Mouse (Mus musculus): ENCODE data around the gene Fndc11.

Fndc11 gene

DNA sequence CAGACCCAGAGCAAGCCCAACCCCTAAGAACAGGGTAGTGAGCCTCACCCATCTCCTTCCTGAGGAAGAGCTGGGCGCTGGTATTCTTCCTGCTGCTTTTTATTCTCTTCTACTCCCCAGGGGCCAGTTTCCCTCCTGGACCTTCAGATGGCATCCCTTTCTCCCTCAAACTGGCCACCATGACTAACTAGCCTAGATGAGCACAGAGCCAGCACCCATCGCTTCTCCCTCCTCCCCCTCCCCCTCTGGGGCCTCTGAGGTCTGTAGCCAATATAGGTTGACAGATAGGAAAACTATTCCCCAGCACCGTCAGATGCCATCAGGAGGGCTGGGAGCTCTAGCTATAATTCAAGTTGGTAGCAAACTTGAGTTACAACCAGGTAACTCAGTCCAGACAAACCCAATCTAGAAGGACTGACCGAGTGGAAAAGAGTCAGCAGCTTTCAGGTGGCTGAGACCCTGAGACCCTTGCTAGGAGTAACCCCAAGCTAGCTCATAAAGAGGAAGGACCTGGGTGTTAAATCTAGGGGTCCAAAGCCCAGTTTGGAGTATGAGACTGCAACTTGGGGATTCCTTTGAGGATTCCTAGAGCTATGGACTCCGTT is 830 bp upstream of the Fndc11 start:
- no peak for DNase-seq (ENCODE audit: low read depth)

GRCm38 (mm10) chr2:181220361-181220760 is 548 bp downstream of the Fndc11 start:
- DNase-seq (ENCODE audit: low read depth) = no peak

GRCm38 (mm10) chr2:181224994-181225393 is 5.2 kb downstream of the Fndc11 start:
- no peak for DNase-seq (ENCODE audit: low read depth)

- DNase-seq (ENCODE audit: low read depth) = no peak
Measured at GRCm38 (mm10) chr2:181227122-181227521, 7.3 kb downstream of the Fndc11 start.

GRCm38 (mm10) chr2:181228335-181228734 is 8.5 kb downstream of the Fndc11 start:
- DNase-seq (ENCODE audit: low read depth) = no peak

GRCm38 (mm10) chr2:181231171-181231570 is 11.4 kb downstream of the Fndc11 start:
- DNase-seq (ENCODE audit: low read depth) = no peak

DNA sequence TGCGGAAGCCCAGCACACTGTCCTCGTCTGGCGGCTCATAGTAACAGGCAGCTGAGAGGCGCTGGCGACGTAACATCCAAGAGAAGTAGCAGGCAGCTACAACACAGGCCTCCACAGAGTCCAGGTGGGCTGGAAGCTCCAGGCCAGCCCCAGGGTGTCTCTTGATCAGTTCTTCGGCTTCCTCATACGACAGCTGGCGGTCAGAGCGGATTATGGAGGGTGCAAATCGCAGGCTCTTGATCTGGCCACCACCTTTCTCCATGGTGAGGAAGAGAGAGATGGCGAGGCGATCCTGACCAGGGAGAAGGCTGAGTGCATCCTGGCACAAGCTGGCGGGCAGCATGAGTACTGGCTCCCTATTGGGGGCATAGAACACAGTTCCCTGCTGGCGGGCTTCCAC is 13.6 kb downstream of the Fndc11 start:
- no peak for DNase-seq (ENCODE audit: low read depth)

DNA sequence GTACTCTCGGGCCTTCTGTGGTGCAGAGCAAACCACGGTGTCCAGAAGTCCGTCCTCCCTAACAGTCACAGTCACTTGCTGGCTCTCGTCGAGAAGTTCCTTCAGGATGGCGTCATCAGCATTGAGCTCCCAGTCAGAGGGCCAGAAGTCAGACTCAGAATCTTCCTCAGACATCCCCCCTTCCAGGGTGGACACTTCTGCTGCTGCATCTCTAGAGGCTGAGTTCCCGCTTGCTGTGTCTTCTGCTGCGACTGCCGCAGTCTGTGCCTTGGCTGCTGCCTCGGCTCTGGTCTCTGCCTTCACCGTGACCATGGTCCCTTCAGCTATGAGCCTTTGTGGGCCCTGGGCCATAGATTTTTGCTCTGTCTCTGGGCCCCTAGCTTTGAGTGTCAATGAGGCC is 14.9 kb downstream of the Fndc11 start:
- DNase-seq (ENCODE audit: low read depth) = no peak

- DNase-seq (ENCODE audit: low read depth) = no peak
Measured at GRCm38 (mm10) chr2:181235681-181236566, 16.1 kb downstream of the Fndc11 start.

DNA sequence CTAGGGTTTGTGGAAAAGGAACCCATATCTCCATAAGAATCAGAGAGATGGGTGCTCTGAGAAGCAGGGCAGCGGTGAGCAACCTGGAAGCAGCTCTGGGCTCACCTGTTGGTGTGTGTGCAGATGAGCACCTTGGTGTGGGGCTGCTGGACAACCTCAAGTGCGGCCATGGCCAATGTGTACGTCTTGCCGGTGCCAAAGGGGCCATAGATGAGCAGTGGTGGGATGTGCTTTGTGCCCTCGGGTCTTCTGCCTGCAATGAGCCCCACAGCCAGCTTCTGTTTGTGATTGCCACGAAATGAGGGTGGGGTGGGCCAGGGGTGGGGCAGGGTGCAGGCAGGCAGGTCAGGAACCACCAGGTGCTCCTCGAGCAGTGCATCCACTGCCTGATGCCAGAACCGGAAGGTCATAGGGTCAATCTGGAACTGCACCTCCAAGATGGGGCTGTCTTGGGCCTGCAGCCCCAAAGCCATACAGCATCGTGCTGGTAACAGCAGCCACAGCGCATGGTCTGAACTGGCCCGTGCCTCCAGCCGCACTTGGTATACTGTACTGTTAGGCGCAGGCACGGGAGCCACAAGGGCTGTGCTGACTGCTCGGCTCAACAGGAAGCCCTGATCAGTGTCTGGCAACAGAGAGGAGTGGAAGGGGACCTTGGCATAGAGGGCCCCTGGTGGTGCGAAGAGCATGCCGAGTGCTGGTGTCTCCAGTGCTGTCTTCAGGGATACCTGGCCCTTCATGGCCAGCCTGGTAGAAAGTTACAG is 17.6 kb downstream of the Fndc11 start:
- DNase-seq (ENCODE audit: low read depth) = no peak

DNA sequence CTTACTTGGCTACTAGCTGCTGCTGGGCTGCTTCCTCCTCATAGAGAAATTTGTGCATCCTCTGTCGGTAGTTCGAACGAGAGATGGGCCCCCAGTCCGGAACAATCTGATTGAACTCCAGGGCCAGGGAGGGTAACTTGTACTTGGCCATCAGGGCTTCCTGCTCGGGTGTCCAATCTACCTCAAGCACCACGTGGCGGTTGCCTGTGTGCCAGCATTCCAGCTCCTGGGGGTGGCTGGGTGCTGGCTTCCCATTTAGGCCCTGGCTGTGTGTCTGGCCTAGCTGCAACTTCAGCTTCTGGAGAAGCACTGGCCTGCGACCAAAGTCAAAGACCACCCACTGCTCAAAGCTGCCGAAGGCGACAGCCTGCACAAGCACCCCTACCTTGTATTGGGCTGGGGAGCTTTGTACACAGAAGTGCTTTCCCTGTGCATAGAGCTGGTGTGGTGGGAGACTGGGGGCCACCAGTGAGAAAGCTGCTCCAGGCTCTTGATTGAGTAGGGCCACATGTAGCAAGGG is 18.3 kb downstream of the Fndc11 start:
- no peak for DNase-seq (ENCODE audit: low read depth)

- no peak for DNase-seq (ENCODE audit: low read depth)
Measured at GRCm38 (mm10) chr2:181238861-181239260, 19.0 kb downstream of the Fndc11 start.

DNA sequence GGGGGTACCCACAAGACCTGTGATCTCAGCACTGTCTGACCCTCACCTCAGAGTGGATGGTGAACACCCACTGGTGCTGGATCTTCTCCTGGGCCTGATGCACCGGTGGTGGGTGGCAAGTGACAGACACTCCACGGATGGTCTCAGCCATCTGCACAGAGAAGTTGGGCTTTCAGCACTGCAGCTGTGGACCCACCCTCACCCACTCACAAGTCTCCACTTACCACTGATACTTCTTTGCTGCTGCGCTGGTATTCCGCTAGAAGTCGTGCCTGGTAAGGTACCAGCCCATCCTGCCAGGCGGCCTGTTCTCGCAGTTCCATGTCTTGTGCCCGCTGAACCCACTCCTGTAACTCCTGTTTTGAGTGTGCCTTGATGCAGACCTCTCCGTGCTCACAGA is 19.4 kb downstream of the Fndc11 start:
- no peak for DNase-seq (ENCODE audit: low read depth)

DNA sequence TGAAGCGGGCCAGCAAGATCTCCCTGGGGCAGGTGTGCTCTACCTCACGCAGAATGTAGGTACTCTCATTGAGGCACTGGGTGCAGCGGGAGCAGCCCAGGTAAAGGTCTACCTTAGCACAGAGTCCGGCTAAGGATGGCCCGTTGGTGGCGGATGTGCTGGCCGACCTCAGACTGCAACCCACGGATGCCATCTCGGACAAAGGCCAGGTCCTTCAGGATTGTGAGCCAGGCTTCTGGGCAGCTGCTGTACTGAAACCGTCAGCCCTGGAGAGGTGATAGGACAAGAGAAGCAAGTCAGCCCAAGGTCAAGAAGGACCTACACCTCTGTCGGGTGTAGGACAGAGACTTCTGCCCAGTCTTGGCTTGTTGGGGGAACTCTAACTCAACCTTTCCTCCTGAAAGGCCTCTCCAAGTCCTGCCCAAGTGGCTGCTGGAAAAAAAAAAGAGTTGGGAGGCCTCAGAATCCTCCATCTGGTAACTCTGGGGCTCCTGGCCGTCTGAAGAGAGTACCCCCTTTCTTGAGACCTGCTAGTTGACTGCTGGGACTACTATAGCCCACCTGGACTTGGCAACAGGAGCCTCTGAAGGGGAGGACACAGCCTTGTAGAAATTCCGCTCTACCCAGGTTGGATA is 21.1 kb downstream of the Fndc11 start:
- DNase-seq (ENCODE audit: low read depth) = no peak

DNA sequence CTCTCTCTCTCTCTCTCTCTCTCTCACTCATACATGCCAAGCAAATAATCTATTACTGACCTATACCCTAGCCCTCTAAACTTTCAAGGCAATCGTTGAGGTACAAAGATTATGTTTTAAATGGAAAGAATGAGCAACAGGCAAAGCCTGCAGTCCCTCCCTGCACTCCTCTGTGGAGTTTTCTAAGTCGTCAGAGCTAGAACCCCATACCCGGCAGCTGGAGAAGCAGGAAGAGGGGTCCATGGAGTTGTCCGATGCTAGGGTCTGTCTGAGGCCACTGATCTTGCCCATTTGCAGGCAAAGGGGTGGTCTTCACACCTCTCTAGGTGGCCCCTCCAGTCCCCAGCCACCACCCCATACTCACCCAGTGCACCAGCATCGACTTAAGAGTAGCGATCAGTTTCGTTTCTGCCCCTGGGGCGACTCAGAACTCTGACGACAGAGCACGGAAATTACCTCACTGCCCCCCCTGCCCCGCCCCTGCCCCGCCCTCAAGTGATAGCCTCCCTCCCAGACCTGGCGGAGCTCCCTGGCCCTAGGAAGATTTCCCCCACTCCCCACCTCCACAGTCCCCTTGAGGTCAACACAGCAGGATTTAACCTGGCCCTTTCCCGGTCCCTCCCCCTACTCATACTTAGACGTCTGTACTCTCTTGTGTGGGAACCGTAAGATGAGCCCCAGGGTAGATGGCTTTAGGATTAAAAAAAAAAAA is 21.9 kb downstream of the Fndc11 start, which contains the start of gene Helz2:
Gene Helz2, minus strand, starts transcription at position 426 of the 712 bp plus-strand sequence.
- DNase-seq (ENCODE audit: low read depth) = peak; percentile 65

GRCm38 (mm10) chr2:181242314-181242665 is 22.5 kb downstream of the Fndc11 start:
- no peak for DNase-seq (ENCODE audit: low read depth)

DNA sequence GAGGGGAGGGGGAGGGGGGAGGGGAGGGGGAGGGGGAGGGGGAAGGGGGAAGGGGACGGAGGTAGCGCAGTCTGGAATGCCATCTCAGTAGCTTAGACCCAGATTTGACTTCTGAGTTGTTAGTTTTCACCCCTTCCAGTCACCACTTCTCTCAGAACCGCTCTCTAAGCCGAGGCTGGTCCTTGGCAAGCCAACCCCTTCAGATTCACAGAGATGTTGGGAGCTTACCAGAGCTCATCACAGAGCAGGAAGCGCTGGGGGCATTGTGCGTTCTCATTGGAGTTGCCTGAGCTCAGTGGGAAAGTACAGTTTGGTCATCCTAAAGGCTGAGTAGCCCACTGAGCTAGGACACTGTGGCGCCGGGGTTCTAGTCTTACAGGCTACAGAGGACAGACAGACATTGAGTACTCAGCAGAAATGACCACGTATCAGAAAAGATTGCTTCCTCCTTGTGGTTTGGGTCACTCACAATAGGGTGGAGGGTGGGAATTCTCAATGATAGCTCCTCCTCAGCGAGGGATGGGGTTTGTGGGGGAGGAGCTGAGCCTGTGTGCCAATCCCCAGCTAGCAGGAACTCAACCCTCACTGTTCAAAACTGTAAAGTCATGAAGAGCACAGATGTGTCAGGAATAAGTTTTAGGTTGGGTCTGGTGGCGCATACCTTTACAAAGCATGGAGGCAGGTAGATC is 24.0 kb downstream of the Fndc11 start:
- DNase-seq (ENCODE audit: low read depth) = peak; percentile 49

- no peak for DNase-seq (ENCODE audit: low read depth)
Measured at GRCm38 (mm10) chr2:181245031-181245430, 25.2 kb downstream of the Fndc11 start.

DNA sequence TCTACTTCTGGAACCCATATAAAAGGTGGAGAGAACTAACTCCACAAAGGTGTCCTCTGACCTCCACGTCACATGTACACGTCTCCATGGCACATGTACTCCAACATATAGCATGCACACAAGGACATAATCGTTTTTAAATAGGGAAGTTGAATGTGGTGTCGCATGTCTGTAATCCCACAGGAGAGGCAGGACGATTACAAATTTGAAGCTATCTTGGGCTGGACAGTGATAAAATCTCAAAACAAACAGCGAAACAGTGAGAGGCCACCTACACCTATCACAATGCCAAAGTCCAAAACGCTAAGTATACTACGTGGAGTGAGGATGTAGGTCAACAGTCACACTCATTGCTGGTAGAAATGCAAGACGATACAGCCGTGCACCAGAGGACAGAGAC is 29.4 kb downstream of the Fndc11 start:
- no peak for DNase-seq (ENCODE audit: low read depth)

GRCm38 (mm10) chr2:181251841-181252240 is 32.0 kb downstream of the Fndc11 start:
- DNase-seq (ENCODE audit: low read depth) = no peak

DNA sequence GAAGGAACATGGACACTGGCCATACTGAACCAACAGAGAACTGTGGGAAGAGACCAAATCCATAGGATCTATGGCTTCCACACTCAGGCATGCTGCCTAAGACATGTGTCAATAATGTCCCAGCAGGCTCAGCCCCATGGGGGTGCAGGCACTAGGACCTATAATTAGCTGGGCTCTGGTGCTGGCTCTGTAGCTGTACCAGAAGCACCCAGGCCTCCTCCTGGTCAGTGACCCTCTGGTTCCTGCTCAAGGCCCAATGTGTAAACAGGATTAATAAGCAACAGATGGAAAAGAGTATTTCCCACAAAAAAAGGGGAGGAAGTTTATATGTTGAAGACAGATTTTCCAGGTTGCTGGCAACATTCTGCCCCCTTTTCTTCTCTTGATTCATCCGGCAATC is 33.4 kb downstream of the Fndc11 start:
- DNase-seq (ENCODE audit: low read depth) = no peak
